ENCODE assay signal across 8 mouse cellular contexts in genomic region chr16:52450245-52451100, GRCm38 (mm10). TPM values are rescaled to one million over a fixed set of nuclear protein-coding genes. Genes with fewer than 3 reads are reported as not detected.
A peak's percentile ranks its signal among the peaks of the same experiment; 100 is the strongest.
DNase-seq lines count a peak whose midpoint lies in the region; ATAC-seq and TF ChIP-seq lines count a peak whose summit lies in the region.

No protein-coding gene starts in this region.

- no peaks in the 10 kb centered on the region for H3K9me3 ChIP-seq in embryonic facial prominence, embryonic 10.5 days
- H3K9me3 ChIP-seq in heart, embryonic 16.5 days (replicated peaks; ENCODE audit: control insufficient read depth, low read length), result no peaks in the 10 kb centered on the region
- H3K9me3 ChIP-seq in liver, postnatal 0 days (ENCODE audit: low read length), result no peaks in the 10 kb centered on the region
- no peaks in the 10 kb centered on the region for H3K9me3 ChIP-seq in neural tube, embryonic 13.5 days

- H3K36me3 ChIP-seq in embryonic facial prominence, embryonic 10.5 days (replicated peaks), result no peaks in the 10 kb centered on the region
- no peaks in the 10 kb centered on the region for H3K36me3 ChIP-seq in heart, embryonic 16.5 days (ENCODE audit: control insufficient read depth, insufficient read depth)
- no peaks in the 10 kb centered on the region for H3K36me3 ChIP-seq in liver, postnatal 0 days (replicated peaks; ENCODE audit: insufficient read depth, low read length)
- no peaks in the 10 kb centered on the region for H3K36me3 ChIP-seq in neural tube, embryonic 13.5 days

- H3K4me2 ChIP-seq in heart, embryonic 16.5 days (ENCODE audit: low read depth, low read length), result peak overlapping the region; percentile 97
- H3K4me2 ChIP-seq in liver, postnatal 0 days (ENCODE audit: low read depth, low read length), result peak overlapping the region; percentile 86
- H3K4me2 ChIP-seq in neural tube, embryonic 13.5 days, result peak overlapping the region; percentile 72

- H3K4me3 ChIP-seq in embryonic facial prominence, embryonic 10.5 days, result peak overlapping the region; percentile 63
- H3K4me3 ChIP-seq in heart, embryonic 16.5 days (ENCODE audit: low read length), result peak overlapping the region; percentile 87
- peak overlapping the region; percentile 67 for H3K4me3 ChIP-seq in liver, postnatal 0 days (ENCODE audit: low read depth, low read length)
- peak overlapping the region; percentile 65 for H3K4me3 ChIP-seq in neural tube, embryonic 13.5 days

- WGBS in embryonic facial prominence, embryonic 10.5 days, result under 1% methylated on average over 28 of the region's 28 CpGs
- 1% methylated on average over 28 of the region's 28 CpGs for WGBS in heart, embryonic 16.5 days
- under 1% methylated on average over 28 of the region's 28 CpGs for WGBS in liver, postnatal 0 days (ENCODE audit: insufficient replicate concordance)
- under 1% methylated on average over 28 of the region's 28 CpGs for WGBS in neural tube, embryonic 13.5 days

- no peak for ATAC-seq in heart, embryonic 16.5 days (replicated peaks; ENCODE audit: extremely low read depth, insufficient read depth, low FRiP score)
- no peak for ATAC-seq in liver, postnatal 0 days
- no peak for ATAC-seq in neural tube, embryonic 13.5 days (ENCODE audit: low read depth)

- peak; percentile 56 for DNase-seq in A20 (ENCODE audit: low read depth, low spot score)
- DNase-seq in adrenal gland, adult (ENCODE audit: inconsistent age in 2 of 2, low spot score in 1 of 2), result peak; percentile 27 to 71
- DNase-seq in embryonic facial prominence, embryonic 10.5 days (ENCODE audit: low spot score), result peak; percentile 50
- DNase-seq in kidney, postnatal 25 days, result peak; percentile 48 to 49
- DNase-seq in liver, postnatal 0 days, result peak; percentile 38
- peak; percentile 11 for DNase-seq in thymus, postnatal 4 days

- H3K4me1 ChIP-seq in embryonic facial prominence, embryonic 10.5 days, result peaks cover 40% of the 10 kb centered on the region
- peaks cover 8% of the 10 kb centered on the region; the same call in 1 of the 2 replicates for H3K4me1 ChIP-seq in heart, embryonic 16.5 days (ENCODE audit: control insufficient read depth, insufficient read depth, low read length)
- H3K4me1 ChIP-seq in liver, postnatal 0 days (ENCODE audit: insufficient read depth), result 0 out of 2 replicates have a peak, but pooled peaks cover 3% of the 10 kb centered on the region
- H3K4me1 ChIP-seq in neural tube, embryonic 13.5 days (replicated peaks), result peaks cover 45% of the 10 kb centered on the region

- H3K27me3 ChIP-seq in embryonic facial prominence, embryonic 10.5 days (replicated peaks; ENCODE audit: low read depth, poor library complexity, severe bottlenecking), result peaks cover 38% of the 10 kb centered on the region
- H3K27me3 ChIP-seq in heart, embryonic 16.5 days (ENCODE audit: control insufficient read depth, insufficient read depth, low read length), result no peaks in the 10 kb centered on the region
- H3K27me3 ChIP-seq in liver, postnatal 0 days (ENCODE audit: insufficient read depth, low read length), result peaks cover 6% of the 10 kb centered on the region; the same call in 1 of the 2 replicates
- 0 out of 2 replicates have a peak, but pooled peaks cover 7% of the 10 kb centered on the region for H3K27me3 ChIP-seq in neural tube, embryonic 13.5 days

- H3K27ac ChIP-seq in embryonic facial prominence, embryonic 10.5 days (replicated peaks), result no peak overlapping the region
- H3K27ac ChIP-seq in heart, embryonic 16.5 days (ENCODE audit: low read length), result peak overlapping the region; percentile 10
- peak overlapping the region; percentile 25; the same call in 1 of the 2 replicates for H3K27ac ChIP-seq in liver, postnatal 0 days (ENCODE audit: low read depth)
- peak overlapping the region; percentile 70 for H3K27ac ChIP-seq in neural tube, embryonic 13.5 days (replicated peaks)

- no peak for TF ChIP-seq EP300 in liver, postnatal 0 days (IDR thresholded peaks at IDR 0.05; ENCODE audit: low read depth)

- peak; percentile 30 for TF ChIP-seq CTCF in liver, postnatal 0 days (IDR thresholded peaks at IDR 0.05; ENCODE audit: low read depth)

- H3K9ac ChIP-seq in heart, embryonic 16.5 days (ENCODE audit: low read length), result peak overlapping the region; percentile 78
- peak overlapping the region; percentile 68 for H3K9ac ChIP-seq in liver, postnatal 0 days (replicated peaks)
- H3K9ac ChIP-seq in neural tube, embryonic 13.5 days, result peak overlapping the region; percentile 69

RNA-seq across cellular contexts. Expression of gene Alcam, which starts 3.4 kb away (rescaled TPM):
- polyA plus RNA-seq in embryonic facial prominence, embryonic 10.5 days (2016; fragmentation: Nextera tagmentation; extraction: Ambion mirVana), result 5.1 and 5.4 TPM in 2 replicates
- polyA plus RNA-seq in heart, embryonic 16.5 days (2015; fragmentation: Nextera tagmentation; extraction: Ambion mirVana), result 12.5 and 13.4 TPM in 2 replicates
- polyA plus RNA-seq in liver, postnatal 0 days (2015; fragmentation: Nextera tagmentation; extraction: Ambion mirVana), result 7.1 and 8.1 TPM in 2 replicates
- polyA plus RNA-seq in neural tube, embryonic 13.5 days (2015; fragmentation: Nextera tagmentation; extraction: Ambion mirVana), result 22.1 and 22.4 TPM in 2 replicates
